Mouse (Mus musculus) liver, postnatal 0 days (tissue): ENCODE measurements around the gene Tle4. TPM values are rescaled to one million over a fixed set of nuclear protein-coding genes. Genes with fewer than 3 reads are reported as not detected.

Experiments used
- ATAC-seq: fragments of 200-750 bp; cut with Nextera tagmentation; 2 replicates; pipeline ENCODE4 v1.8.0; 2017; ENCODE audit warnings: mild to moderate bottlenecking, moderate library complexity
- DNase-seq: peaks from one replicate; pipeline ENCODE4 v3.0.0-alpha.2; 2016
- H3K27ac ChIP-seq: fragments of 300-500 bp; sonication (generic); 2 replicates; pipeline ENCODE4 v1.5.1; 2014; ENCODE audit warnings: antibody characterized with exemption, moderate library complexity, mild to moderate bottlenecking, low read depth
- H3K27me3 ChIP-seq: fragments of 300-500 bp; sonication (generic); 2 replicates; pipeline ENCODE4 v1.6.1; 2014; ENCODE audit warnings: low read length, control low read depth, mixed read lengths; ENCODE audit not compliant: insufficient read depth
- H3K36me3 ChIP-seq: fragments of 300-500 bp; sonication (generic); replicated peaks from 2 replicates; pipeline ENCODE4 v1.6.1; 2014; ENCODE audit warnings: mild to moderate bottlenecking, control low read depth, low read length, moderate library complexity, mixed read lengths; ENCODE audit not compliant: insufficient read depth
- H3K4me1 ChIP-seq: fragments of 300-500 bp; sonication (generic); 2 replicates; pipeline ENCODE4 v1.6.1; 2014; ENCODE audit warnings: antibody characterized with exemption, mild to moderate bottlenecking, control low read depth; ENCODE audit not compliant: insufficient read depth
- H3K4me2 ChIP-seq: fragments of 300-500 bp; sonication (generic); 2 replicates; pipeline ENCODE4 v1.6.1; 2014; ENCODE audit warnings: low read depth, mild to moderate bottlenecking, low read length, moderate library complexity, mixed read lengths
- H3K4me3 ChIP-seq: fragments of 300-500 bp; sonication (generic); 2 replicates; pipeline ENCODE4 v1.5.1; 2014; ENCODE audit warnings: low read depth, low read length
- H3K9ac ChIP-seq: fragments of 300-500 bp; sonication (generic); replicated peaks from 2 replicates; pipeline ENCODE4 v1.6.1; 2014; ENCODE audit warnings: mild to moderate bottlenecking, moderate library complexity
- H3K9me3 ChIP-seq: fragments of 300-500 bp; sonication (generic); 2 replicates; pipeline ENCODE4 v1.6.1; 2016; ENCODE audit warnings: mild to moderate bottlenecking, control low read depth, low read length, mixed read lengths
- CTCF ChIP-seq: sonication (generic); IDR thresholded peaks from 2 replicates; pipeline ENCODE4 v1.5.1; 2016; ENCODE audit warnings: antibody characterized with exemption, low read depth
- EP300 ChIP-seq: IDR thresholded peaks from 2 replicates; pipeline ENCODE4 v1.6.1; 2016; ENCODE audit warnings: antibody characterized with exemption, low read depth, mild to moderate bottlenecking
- WGBS: fragments of 180-500 bp; shearing (Covaris S2); extraction: QIAGEN DNeasy Blood & Tissue Kit; methylation state at CpG from one replicate; pipeline ENCODE4 v1.1.7; 2014; ENCODE audit not compliant: insufficient replicate concordance; 5-methylcytosine and 5-hydroxymethylcytosine counted together
- polyA plus RNA-seq: library from polyadenylated mRNA; unstranded; fragments of >200 nt; fragmentation: Nextera tagmentation; extraction: Ambion mirVana; gene quantifications from 2 replicates; pipeline ENCODE4 v1.2.1, GENCODE M21; 2015

The Tle4 gene
- polyA plus RNA-seq, 1 experiment from 2014 or later = 3.1 TPM

DNA sequence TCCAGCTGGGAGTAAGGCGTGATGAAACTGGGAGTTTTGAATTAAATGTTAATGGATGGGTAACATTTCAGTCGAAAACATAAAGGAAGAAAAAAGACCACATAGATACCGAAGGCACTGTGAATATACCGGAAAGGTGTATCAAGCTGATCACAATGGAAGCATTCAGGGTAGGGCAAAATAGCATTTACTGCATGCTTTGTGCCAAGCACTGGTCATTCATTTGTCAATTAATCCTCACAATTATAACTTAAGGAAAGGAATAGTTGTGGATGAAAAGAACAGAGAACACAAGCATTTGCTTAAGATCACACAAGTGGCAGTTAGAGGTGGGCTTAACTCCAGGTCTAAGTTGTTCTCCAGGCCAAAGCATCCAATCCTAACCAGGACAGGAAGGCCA, 25.5 kb upstream of the Tle4 start:
- Histone ChIP-seq H3K9me3 (no peaks in the 10 kb centered on the region), H3K9ac (no peak overlapping the region), H3K27ac (no peak overlapping the region), H3K4me3 (no peak overlapping the region), H3K36me3 (no peaks in the 10 kb centered on the region), H3K4me1 (no peaks in the 10 kb centered on the region), H3K4me2 (no peak overlapping the region), H3K27me3 (no peaks in the 10 kb centered on the region)
- WGBS = 74% methylated on average over 4 of the region's 4 CpGs
- no peak for ATAC-seq
- DNase-seq = no peak
- TF ChIP-seq CTCF = no peak
- no peak for TF ChIP-seq EP300

DNA sequence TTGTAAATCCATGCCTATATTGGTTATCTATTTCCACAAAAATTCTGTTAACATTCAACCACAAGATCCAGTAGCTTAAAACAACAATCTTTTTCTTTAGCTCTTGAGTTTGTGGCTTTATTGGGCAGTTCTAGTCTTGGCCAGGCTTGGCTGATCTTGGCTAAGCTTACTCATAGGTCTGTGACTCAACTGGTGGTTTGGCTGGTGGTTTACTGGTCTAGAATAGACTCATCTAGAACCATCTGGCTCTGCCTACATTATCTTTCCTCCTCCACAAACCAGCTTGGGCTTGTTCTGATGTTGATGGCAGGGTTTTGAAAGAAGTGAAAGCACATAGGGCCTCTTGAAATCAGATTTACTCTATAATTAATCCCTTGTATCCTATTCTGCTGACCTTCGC, 22.7 kb upstream of the Tle4 start:
- Histone ChIP-seq H3K4me2 (no peak overlapping the region), H3K9ac (no peak overlapping the region), H3K4me3 (no peak overlapping the region), H3K9me3 (no peaks in the 10 kb centered on the region), H3K4me1 (no peaks in the 10 kb centered on the region), H3K27ac (no peak overlapping the region), H3K36me3 (no peaks in the 10 kb centered on the region), H3K27me3 (no peaks in the 10 kb centered on the region)
- no peak for DNase-seq
- no peak for ATAC-seq
- 91% methylated on average over 1 of the region's 1 CpGs for WGBS
- TF ChIP-seq CTCF (no peak), EP300 (no peak)

DNA sequence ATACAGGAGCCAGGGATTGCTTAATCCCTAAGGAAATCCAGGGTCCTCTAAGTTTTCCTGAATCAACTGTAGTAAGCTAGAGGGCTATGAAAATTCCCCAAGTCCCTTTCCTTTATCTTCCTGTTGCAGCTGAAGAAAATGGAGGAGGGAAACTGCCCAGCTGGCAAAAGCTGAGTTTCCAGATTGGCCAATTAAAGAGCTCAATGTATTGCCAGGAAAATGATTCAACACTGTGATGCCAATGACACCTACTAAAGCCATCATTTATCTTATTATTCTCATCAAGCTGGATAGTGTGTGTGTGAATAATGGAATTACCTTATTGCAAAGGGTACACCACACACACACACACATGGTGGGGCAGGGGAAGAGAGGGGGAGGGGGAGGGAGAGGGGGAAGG, 22.0 kb upstream of the Tle4 start:
- Histone ChIP-seq H3K36me3 (no peaks in the 10 kb centered on the region), H3K9me3 (no peaks in the 10 kb centered on the region), H3K27me3 (no peaks in the 10 kb centered on the region), H3K27ac (no peak overlapping the region), H3K4me3 (no peak overlapping the region), H3K9ac (no peak overlapping the region), H3K4me1 (no peaks in the 10 kb centered on the region), H3K4me2 (no peak overlapping the region)
- TF ChIP-seq EP300 = no peak
- TF ChIP-seq CTCF = no peak
- DNase-seq = no peak
- no peak for ATAC-seq

DNA sequence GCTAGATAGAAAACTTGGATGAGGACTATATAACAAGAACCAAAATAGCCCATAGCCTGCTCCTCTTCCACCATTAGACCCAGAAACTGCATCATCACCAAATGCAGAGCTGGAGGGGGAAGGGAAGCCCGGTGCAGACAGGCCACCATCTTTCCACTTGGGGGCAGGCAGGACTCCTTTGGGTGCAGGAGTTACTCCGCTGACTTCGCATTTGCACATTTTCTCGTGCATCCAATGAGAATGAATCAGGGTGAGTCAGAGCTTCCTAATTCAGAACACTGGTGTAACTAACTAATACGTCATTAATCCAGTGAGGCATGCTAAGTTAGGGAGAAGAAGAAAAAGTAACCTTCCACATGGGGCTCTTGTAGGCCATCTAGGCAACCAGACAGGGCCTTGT, 17.0 kb upstream of the Tle4 start:
- Histone ChIP-seq H3K4me2 (no peak overlapping the region), H3K27me3 (no peaks in the 10 kb centered on the region), H3K27ac (no peak overlapping the region), H3K4me3 (no peak overlapping the region), H3K36me3 (no peaks in the 10 kb centered on the region), H3K9me3 (no peaks in the 10 kb centered on the region), H3K9ac (no peak overlapping the region), H3K4me1 (no peaks in the 10 kb centered on the region)
- DNase-seq = no peak
- ATAC-seq = no peak
- TF ChIP-seq EP300 (no peak), CTCF (no peak)
- 77% methylated on average over 5 of the region's 5 CpGs for WGBS

DNA sequence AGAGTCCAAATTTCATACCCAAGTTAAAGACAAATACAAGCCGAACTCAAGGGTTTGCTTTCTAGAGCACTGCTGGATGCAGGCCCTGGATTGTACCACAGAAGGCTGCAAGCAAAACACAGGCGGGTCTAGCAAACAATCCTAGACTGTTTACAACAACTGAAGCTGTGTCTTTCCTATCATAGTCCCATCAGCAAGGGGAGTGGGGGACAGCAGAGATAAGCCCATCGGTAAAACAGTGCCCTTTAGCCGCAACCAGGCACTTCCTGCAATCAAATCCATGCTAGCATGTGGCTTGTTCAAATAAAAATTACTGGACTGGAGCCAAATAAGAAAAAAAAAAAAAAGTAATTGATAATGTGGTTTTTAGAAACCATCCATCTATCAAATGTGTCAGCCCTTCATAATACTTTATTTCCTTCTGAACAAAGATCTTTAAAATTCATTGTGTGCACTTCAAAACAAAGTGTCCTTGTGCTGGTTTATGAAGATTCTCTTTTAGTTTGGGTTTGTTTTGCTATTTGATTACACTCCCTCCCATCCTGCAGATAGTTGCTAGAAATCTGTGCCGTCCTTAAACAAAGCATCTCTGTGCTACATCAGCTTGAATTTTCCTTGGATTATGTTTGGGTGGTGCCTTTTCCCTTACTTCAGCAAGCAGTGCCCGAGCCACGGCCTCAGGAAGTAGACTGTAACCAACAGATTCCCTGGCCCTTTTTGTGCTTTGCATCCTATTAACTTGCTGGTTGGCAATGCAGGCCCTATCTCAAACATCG, 12.9 kb upstream of the Tle4 start:
- no peaks in the 10 kb centered on the region for H3K27me3 ChIP-seq
- 46% methylated on average over 8 of the region's 8 CpGs for WGBS
- no peak for TF ChIP-seq EP300
- TF ChIP-seq CTCF = no peak
- ATAC-seq (no peak), DNase-seq (no peak)
- H3K9ac ChIP-seq = no peak overlapping the region
- H3K9me3 ChIP-seq = no peaks in the 10 kb centered on the region
- H3K4me2 ChIP-seq = no peak overlapping the region
- H3K4me3 ChIP-seq = no peak overlapping the region
- no peak overlapping the region for H3K27ac ChIP-seq
- H3K4me1 ChIP-seq = no peaks in the 10 kb centered on the region
- H3K36me3 ChIP-seq = no peaks in the 10 kb centered on the region

DNA sequence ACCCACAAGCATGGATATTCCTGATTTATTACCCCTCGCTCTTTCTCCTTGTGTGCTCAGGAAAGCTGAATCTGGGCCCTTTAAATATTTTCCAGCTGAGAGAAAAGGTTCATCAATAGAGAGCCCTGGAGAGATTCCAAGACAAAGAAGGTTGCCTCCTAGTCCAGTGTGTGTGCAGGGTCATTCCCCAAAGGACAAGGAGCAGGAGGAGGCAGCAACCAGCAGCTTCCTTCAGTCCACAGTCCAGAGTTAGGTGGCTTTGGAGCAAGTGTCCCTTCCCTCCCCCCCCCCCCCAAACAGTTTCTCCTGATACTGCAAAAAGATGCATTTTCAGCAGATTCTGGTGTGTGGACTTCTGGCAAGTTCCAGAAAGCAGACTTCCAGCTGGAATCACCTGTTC, 3.0 kb upstream of the Tle4 start:
- H3K4me2 ChIP-seq = no peak overlapping the region
- H3K4me3 ChIP-seq = no peak overlapping the region
- no peak overlapping the region for H3K9ac ChIP-seq
- H3K27me3 ChIP-seq = no peaks in the 10 kb centered on the region
- peaks cover 16% of the 10 kb centered on the region for H3K4me1 ChIP-seq
- no peak for ATAC-seq
- no peak overlapping the region for H3K27ac ChIP-seq
- no peaks in the 10 kb centered on the region for H3K9me3 ChIP-seq
- H3K36me3 ChIP-seq = no peaks in the 10 kb centered on the region
- WGBS = 74% methylated on average over 1 of the region's 1 CpGs
- no peak for TF ChIP-seq EP300
- TF ChIP-seq CTCF = no peak
- DNase-seq = no peak
